Mouse (Mus musculus): ENCODE data around the gene Tcf7l1. TPM values are rescaled to one million over a fixed set of nuclear protein-coding genes. Genes with fewer than 3 reads are reported as not detected.

Tcf7l1 gene
- total RNA-seq, 2 experiments from 2014 or later = 10.0 to 11.5 TPM

GRCm38 (mm10) chr6:72787322-72787947 is 1.6 kb downstream of the Tcf7l1 start:
- DNase-seq (ENCODE audit: low spot score in 2 of 2) = no peak

- DNase-seq (ENCODE audit: low spot score in 2 of 2) = no peak
Measured at GRCm38 (mm10) chr6:72783780-72784179, 5.3 kb downstream of the Tcf7l1 start.

GRCm38 (mm10) chr6:72778779-72779776 is 10.0 kb downstream of the Tcf7l1 start:
- no peak for DNase-seq (ENCODE audit: low spot score in 2 of 2)

- no peak for DNase-seq (ENCODE audit: low spot score in 2 of 2)
Measured at GRCm38 (mm10) chr6:72777212-72777611, 11.8 kb downstream of the Tcf7l1 start.

GRCm38 (mm10) chr6:72774275-72774674 is 14.8 kb downstream of the Tcf7l1 start:
- no peak for DNase-seq (ENCODE audit: low spot score in 2 of 2)

- no peak for DNase-seq (ENCODE audit: low spot score in 2 of 2)
Measured at GRCm38 (mm10) chr6:72769915-72770776, 18.9 kb downstream of the Tcf7l1 start.

GRCm38 (mm10) chr6:72769343-72769742 is 19.7 kb downstream of the Tcf7l1 start:
- no peak for DNase-seq (ENCODE audit: low spot score in 2 of 2)

- peak in 1 of 2 experiments; percentile 44 for DNase-seq (ENCODE audit: low spot score in 2 of 2)
Measured at GRCm38 (mm10) chr6:72768804-72769203, 20.2 kb downstream of the Tcf7l1 start.

GRCm38 (mm10) chr6:72768097-72768496 is 21.0 kb downstream of the Tcf7l1 start:
- DNase-seq (ENCODE audit: low spot score in 2 of 2) = no peak

- DNase-seq (ENCODE audit: low spot score in 2 of 2) = no peak
Measured at GRCm38 (mm10) chr6:72763616-72764015, 25.4 kb downstream of the Tcf7l1 start.

- DNase-seq (ENCODE audit: low spot score in 2 of 2) = no peak
Measured at GRCm38 (mm10) chr6:72761645-72762044, 27.4 kb downstream of the Tcf7l1 start.

- no peak for DNase-seq (ENCODE audit: low spot score in 2 of 2)
Measured at GRCm38 (mm10) chr6:72758239-72759017, 30.6 kb downstream of the Tcf7l1 start.

- DNase-seq (ENCODE audit: low spot score in 2 of 2) = no peak
Measured at GRCm38 (mm10) chr6:72755267-72755889, 33.7 kb downstream of the Tcf7l1 start.

- DNase-seq (ENCODE audit: low spot score in 2 of 2) = no peak
Measured at GRCm38 (mm10) chr6:72754215-72754614, 34.8 kb downstream of the Tcf7l1 start.

- no peak for DNase-seq (ENCODE audit: low spot score in 2 of 2)
Measured at GRCm38 (mm10) chr6:72753782-72754181, 35.3 kb downstream of the Tcf7l1 start.

GRCm38 (mm10) chr6:72752824-72753223 is 36.2 kb downstream of the Tcf7l1 start:
- DNase-seq (ENCODE audit: low spot score in 2 of 2) = peak in 1 of 2 experiments; percentile 9

- no peak for DNase-seq (ENCODE audit: low spot score in 2 of 2)
Measured at GRCm38 (mm10) chr6:72751210-72751609, 37.8 kb downstream of the Tcf7l1 start.

- DNase-seq (ENCODE audit: low spot score in 2 of 2) = no peak
Measured at GRCm38 (mm10) chr6:72748882-72749437, 40.1 kb downstream of the Tcf7l1 start.

GRCm38 (mm10) chr6:72748421-72748820 is 40.6 kb downstream of the Tcf7l1 start:
- DNase-seq (ENCODE audit: low spot score in 2 of 2) = no peak

- DNase-seq (ENCODE audit: low spot score in 2 of 2) = no peak
Measured at GRCm38 (mm10) chr6:72747814-72748213, 41.2 kb downstream of the Tcf7l1 start.

All from adrenal gland, adult 18-20 months (tissue).